Mouse (Mus musculus) urinary bladder, postnatal 25 days (tissue): ENCODE data around the gene Slc26a10.

Source experiments
- DNase-seq: peaks from one replicate; pipeline ENCODE4 v3.0.0; 2022; ENCODE audit warnings: low spot score

The Slc26a10 gene

DNA sequence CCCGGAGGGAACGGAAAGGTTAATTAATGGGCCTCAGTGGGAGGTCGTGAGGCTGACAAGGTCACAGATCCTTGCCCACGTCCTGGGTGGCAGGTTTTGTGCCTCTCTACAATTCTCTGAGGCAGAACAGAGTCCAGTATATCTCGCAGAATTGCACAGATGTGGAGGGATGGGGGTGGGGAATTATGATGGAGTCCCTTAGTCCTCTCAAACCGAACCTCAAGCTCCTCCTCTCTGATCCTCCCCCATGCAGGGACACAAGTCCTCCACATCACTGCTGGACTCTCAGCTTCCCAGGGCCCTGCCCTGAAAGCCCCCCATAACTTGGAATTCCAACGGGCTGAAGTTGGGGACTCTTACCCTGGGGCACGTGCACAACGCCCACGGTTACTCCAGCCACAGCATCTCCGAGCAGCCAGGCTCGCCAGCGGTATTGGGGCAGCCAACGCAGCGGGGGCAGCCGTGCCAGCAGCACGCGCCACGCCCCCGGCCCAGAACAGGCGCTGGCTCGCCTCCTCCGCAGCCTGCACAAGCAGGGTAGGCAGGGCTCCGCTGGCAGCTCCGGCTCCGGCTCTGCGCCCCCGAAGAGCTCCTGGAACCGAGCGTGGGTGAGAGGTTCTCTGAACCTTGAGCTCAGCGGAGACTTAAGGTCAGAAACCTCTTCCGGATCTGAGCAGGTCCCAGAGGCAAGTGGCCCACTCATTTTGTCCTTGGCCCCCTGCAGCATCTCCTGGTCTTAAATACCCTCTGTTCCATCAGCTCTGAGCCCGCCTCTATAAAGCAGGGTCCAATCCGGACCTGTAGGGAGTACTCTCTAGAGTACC, at the start of gene Slc26a10:
Slc26a10 (minus strand) TSS at position 775 of the 824 bp plus-strand sequence.
- DNase-seq = no peak

- peak; percentile 47 for DNase-seq
These were observed 48.5 kb upstream of the Slc26a10 start for GRCm38 (mm10) chr10:127228897-127229296.

GRCm38 (mm10) chr10:127227163-127227562, 46.7 kb upstream of the Slc26a10 start:
- no peak for DNase-seq

DNA sequence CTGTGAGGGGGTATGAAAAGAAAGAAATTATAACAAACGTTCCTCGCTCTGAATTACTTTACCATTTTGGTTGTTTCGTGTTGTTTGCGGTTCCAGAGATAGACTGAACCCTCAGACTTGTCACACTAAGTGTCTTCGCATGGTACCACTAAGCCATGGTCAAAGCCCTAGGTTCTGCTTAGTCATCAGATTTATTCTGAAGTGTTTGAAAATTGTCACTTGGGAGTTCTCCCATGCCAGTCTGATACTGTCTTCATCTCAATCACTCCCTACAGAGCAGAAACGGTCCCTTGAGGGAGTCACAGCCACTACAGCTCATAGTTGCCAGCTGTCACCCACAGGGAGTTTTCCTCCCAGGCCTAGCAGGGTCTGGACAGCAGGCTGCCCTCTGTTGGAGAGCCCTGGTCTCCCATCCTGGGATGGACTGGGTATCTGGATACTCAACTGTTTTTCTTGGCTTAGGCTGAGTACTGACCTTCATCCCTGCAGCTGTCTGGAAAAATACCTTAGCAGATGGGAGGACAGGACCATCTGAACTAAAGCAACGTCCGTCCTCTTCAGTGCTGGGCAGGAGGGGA, 46.0 kb upstream of the Slc26a10 start:
- DNase-seq = no peak

DNA sequence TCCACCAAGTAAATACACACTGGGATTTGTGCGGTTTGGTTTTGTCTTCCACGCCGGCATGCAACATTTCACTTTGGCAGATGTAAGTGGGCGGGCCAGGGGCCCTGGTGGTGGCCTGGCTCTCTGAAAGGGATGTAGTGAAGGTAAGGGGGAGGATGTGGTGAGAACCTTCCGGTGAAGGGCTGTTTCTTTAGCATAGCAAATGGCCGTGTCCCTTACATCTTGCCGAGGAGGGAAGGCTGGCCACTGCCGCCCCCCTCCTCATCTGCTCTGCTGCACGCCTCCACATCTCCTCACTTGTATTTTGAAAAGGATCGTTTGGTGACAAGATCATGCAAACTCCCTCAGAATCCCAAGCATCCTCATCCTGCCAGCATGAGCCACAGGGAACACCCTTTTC, 45.3 kb upstream of the Slc26a10 start:
- no peak for DNase-seq

- no peak for DNase-seq
These were observed 44.8 kb upstream of the Slc26a10 start for GRCm38 (mm10) chr10:127225213-127225612.

GRCm38 (mm10) chr10:127218339-127218738, 37.9 kb upstream of the Slc26a10 start:
- DNase-seq = no peak

- DNase-seq = no peak
These were observed 36.7 kb upstream of the Slc26a10 start for GRCm38 (mm10) chr10:127217177-127217576.

- no peak for DNase-seq
These were observed 36.0 kb upstream of the Slc26a10 start for GRCm38 (mm10) chr10:127216456-127216855.

- DNase-seq = no peak
These were observed 34.0 kb upstream of the Slc26a10 start for GRCm38 (mm10) chr10:127214422-127214803.

- no peak for DNase-seq
These were observed 33.4 kb upstream of the Slc26a10 start for GRCm38 (mm10) chr10:127213704-127214421.

- DNase-seq = no peak
These were observed 32.8 kb upstream of the Slc26a10 start for GRCm38 (mm10) chr10:127213272-127213671.

DNA sequence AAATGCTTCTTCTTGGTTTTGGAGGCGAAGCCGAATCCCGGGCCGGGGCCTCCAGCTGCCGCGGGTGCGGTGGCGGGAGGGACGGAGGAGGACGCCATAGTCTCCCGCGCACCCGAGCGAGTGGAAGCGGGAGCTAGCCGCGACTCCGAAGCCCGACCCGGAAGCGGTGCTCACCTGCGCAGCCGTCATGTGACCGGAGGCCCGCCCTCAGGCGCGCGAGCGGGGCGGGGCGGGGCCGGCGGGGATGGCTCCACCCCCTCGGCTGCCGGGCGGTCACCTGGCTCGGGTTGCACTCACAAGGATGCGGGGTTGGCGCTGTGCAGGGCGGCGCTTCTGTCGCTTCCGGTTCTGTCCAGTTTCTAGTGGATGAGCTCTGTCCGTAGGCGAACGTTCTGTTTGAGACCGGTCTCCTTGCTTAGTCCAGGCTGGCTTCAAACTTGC, 31.0 kb upstream of the Slc26a10 start, which contains the start of gene Pip4k2c:
Pip4k2c (minus strand) TSS at position 172 of the 441 bp plus-strand sequence.
- DNase-seq = peak; percentile 90

- DNase-seq = no peak
These were observed 30.5 kb upstream of the Slc26a10 start for GRCm38 (mm10) chr10:127210961-127211405.

GRCm38 (mm10) chr10:127209928-127210570, 29.6 kb upstream of the Slc26a10 start:
- no peak for DNase-seq

- DNase-seq = no peak
These were observed 28.5 kb upstream of the Slc26a10 start for GRCm38 (mm10) chr10:127208921-127209320.

GRCm38 (mm10) chr10:127205373-127205772, 24.9 kb upstream of the Slc26a10 start:
- no peak for DNase-seq

DNA sequence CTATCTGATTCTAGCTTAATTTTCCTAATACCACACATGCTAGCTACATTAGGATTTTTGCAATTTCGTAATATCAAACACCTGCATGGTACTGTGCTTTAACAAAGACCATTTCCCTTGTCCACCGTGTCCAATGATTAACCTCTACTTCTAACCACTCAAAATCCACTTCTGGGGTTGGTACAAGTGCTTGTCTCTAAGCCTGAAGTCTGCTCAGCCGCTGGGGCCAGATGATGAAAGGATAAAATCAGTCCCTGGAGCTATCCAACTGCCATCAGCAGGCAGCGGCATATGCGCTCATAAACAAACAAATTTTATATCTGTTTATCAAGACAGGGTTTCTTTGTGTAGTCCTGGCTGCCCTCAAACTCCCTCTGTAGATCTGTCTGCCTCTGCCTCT, 24.1 kb upstream of the Slc26a10 start:
- no peak for DNase-seq

DNA sequence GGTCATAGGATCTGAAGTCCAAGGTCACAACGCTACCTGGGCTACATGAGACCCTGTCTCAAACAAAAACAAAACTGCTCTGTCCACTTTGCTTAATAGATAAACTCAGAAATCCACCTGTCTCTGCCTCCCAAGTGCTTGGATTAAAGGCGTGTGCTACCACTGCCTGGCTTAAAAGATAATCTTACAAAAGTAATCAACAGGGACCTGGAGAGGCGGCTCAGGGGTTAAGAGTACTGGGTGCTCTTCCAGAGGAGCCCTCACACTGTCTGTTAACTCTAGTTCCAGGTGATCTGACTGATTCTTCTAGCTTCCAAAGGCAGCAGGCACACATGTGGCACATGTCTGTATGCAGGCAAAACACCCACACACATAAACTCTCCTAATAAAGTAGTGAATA, 22.7 kb upstream of the Slc26a10 start:
- no peak for DNase-seq

GRCm38 (mm10) chr10:127200279-127200678, 19.8 kb upstream of the Slc26a10 start:
- no peak for DNase-seq

DNA sequence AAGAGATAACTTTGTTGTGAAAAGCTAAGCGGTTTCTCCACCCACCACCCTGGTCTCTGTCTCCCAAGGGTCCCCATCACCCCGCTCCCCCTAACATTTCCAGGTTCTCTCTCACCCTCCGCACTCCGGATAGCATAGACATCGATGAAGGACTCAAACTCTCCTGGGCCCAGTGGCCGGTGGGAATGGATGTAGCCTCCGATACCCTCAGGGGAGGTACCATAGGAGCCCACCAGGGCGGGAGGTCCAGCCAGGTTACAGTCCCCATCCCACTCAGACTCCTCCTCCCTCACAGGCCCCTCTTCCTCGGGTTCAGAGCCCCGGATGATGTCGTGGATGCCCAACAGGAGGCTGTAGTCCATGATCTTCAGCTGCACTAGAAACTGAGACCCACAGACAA, 19.0 kb upstream of the Slc26a10 start:
- no peak for DNase-seq

DNA sequence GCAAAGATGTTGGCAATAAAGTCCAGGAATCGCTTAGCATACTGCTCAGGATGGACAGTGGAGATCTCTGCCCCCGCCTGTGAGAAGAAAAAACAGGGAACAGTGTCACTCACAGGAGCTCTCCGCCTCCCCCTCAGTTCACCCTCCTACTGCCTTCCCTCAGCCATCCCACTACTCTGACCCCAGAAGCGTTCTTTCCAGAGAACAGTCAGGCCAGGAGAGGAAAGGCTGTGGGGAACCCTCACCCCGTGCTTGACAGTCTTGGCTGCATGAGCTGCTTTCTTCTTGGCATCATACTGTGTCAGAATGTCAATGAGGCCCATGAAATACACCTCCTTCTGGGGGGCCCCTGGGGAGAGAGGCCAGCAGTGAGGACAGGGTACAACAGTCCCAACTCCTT, 18.6 kb upstream of the Slc26a10 start:
- no peak for DNase-seq
